Mouse (Mus musculus): ENCODE results near the gene Hip1.
"Not testable (repeated sequence)": the region's sequence is repeated elsewhere in the genome, so short reads cannot be mapped to it uniquely, and the experiment has no call there.

Hip1 gene

GRCm38 (mm10) chr5:135375167-135375566, 169.8 kb downstream of the Hip1 start:
- no peak for ATAC-seq (ENCODE audit: insufficient number of reproducible peaks, low FRiP score, low TSS enrichment)

GRCm38 (mm10) chr5:135373601-135374000, 171.3 kb downstream of the Hip1 start:
- no peak for ATAC-seq (ENCODE audit: insufficient number of reproducible peaks, low FRiP score, low TSS enrichment)

GRCm38 (mm10) chr5:135371195-135371594, 173.7 kb downstream of the Hip1 start:
- ATAC-seq (ENCODE audit: insufficient number of reproducible peaks, low FRiP score, low TSS enrichment), result no peak

GRCm38 (mm10) chr5:135369787-135370654, 174.9 kb downstream of the Hip1 start, which contains the start of gene Nsun5:
Gene Nsun5 (plus strand): TSS chr5:135369953.
- peak; percentile 67; the same call in 1 of the 2 replicates for ATAC-seq (ENCODE audit: insufficient number of reproducible peaks, low FRiP score, low TSS enrichment)

GRCm38 (mm10) chr5:135369196-135369595, 175.7 kb downstream of the Hip1 start:
- not testable (repeated sequence) for ATAC-seq (ENCODE audit: insufficient number of reproducible peaks, low FRiP score, low TSS enrichment)

- no peak for ATAC-seq (ENCODE audit: insufficient number of reproducible peaks, low FRiP score, low TSS enrichment)
Observed at GRCm38 (mm10) chr5:135368312-135368711, 176.6 kb downstream of the Hip1 start.

GRCm38 (mm10) chr5:135367841-135368240, 177.1 kb downstream of the Hip1 start:
- ATAC-seq (ENCODE audit: insufficient number of reproducible peaks, low FRiP score, low TSS enrichment), result no peak

- ATAC-seq (ENCODE audit: insufficient number of reproducible peaks, low FRiP score, low TSS enrichment), result no peak
Observed at GRCm38 (mm10) chr5:135363540-135363939, 181.4 kb downstream of the Hip1 start.

GRCm38 (mm10) chr5:135362572-135362971, 182.3 kb downstream of the Hip1 start:
- no peak for ATAC-seq (ENCODE audit: insufficient number of reproducible peaks, low FRiP score, low TSS enrichment)

- no peak for ATAC-seq (ENCODE audit: insufficient number of reproducible peaks, low FRiP score, low TSS enrichment)
Observed at GRCm38 (mm10) chr5:135359772-135360171, 185.1 kb downstream of the Hip1 start.

GRCm38 (mm10) chr5:135357556-135357955, 187.4 kb downstream of the Hip1 start:
- no peak for ATAC-seq (ENCODE audit: insufficient number of reproducible peaks, low FRiP score, low TSS enrichment)
